Mouse (Mus musculus) ES-E14 (cell line): ENCODE measurements around the gene Tango2. TPM values are rescaled to one million over a fixed set of nuclear protein-coding genes. Genes with fewer than 3 reads are reported as not detected.
A peak's percentile ranks its signal among the peaks of the same experiment; 100 is the strongest.

ENCODE experiments used
- DNase-seq: peaks from one replicate; pipeline ENCODE4 v3.0.0-alpha.2; 2013; ENCODE audit warnings: low read depth, low spot score
- H3K27ac ChIP-seq: 2 replicates; pipeline ENCODE4 v1.5.1; 2012; ENCODE audit warnings: low read depth, mild to moderate bottlenecking, low read length, moderate library complexity, mixed read lengths; ENCODE audit not compliant: poor library complexity, insufficient read depth, severe bottlenecking
- H3K36me3 ChIP-seq: 2 replicates; pipeline ENCODE4 v1.6.1; 2012; ENCODE audit warnings: mild to moderate bottlenecking, low read length, moderate library complexity, mixed read lengths; ENCODE audit not compliant: control insufficient read depth, poor library complexity, insufficient read depth, severe bottlenecking
- H3K4me1 ChIP-seq, 2 experiments: fragments of 150-350 bp in 1 of 2; sonication (generic) in 1 of 2; 2 replicates each; pipeline ENCODE4 v1.6.1; 2012; ENCODE audit warnings: low read length in 2 of 2, mild to moderate bottlenecking in 1 of 2, mixed read lengths in 1 of 2; ENCODE audit not compliant: control insufficient read depth in 2 of 2, insufficient read depth in 2 of 2, poor library complexity in 1 of 2
- H3K4me3 ChIP-seq, 2 experiments: fragments of 150-350 bp in 1 of 2; sonication (generic) in 1 of 2; 2 replicates each; pipeline ENCODE4 v1.5.1; 2012; ENCODE audit warnings: low read length in 2 of 2, low read depth in 1 of 2, mild to moderate bottlenecking in 1 of 2, mixed read lengths in 1 of 2; ENCODE audit not compliant: insufficient read depth in 1 of 2, poor library complexity in 1 of 2, severe bottlenecking in 1 of 2
- H3K9ac ChIP-seq: 2 replicates; pipeline ENCODE4 v1.6.1; 2012; ENCODE audit warnings: low read depth, mild to moderate bottlenecking, low read length, mixed read lengths; ENCODE audit not compliant: poor library complexity, insufficient read depth, severe bottlenecking
- H3K9me3 ChIP-seq: fragments of 150-350 bp; sonication (generic); 2 replicates; pipeline ENCODE4 v1.6.1; 2012; ENCODE audit warnings: low read depth, mild to moderate bottlenecking, low read length; ENCODE audit not compliant: control insufficient read depth, insufficient read depth
- CHD2 ChIP-seq: IDR thresholded peaks from 2 replicates; pipeline ENCODE4 v1.6.1; 2014; ENCODE audit warnings: mild to moderate bottlenecking, low read depth, low read length, inconsistent platforms
- HCFC1 ChIP-seq: IDR thresholded peaks from 2 replicates; pipeline ENCODE4 v1.6.1; 2012; ENCODE audit warnings: low read length, inconsistent platforms, borderline replicate concordance; ENCODE audit not compliant: insufficient read depth
- MAFK ChIP-seq: IDR thresholded peaks from 2 replicates; pipeline ENCODE4 v1.6.1; 2014; ENCODE audit warnings: mild to moderate bottlenecking, low read depth, low read length, inconsistent platforms; ENCODE audit not compliant: insufficient read depth
- ZC3H11A ChIP-seq: IDR thresholded peaks from 2 replicates; pipeline ENCODE4 v1.6.1; 2012; ENCODE audit warnings: low read depth, mild to moderate bottlenecking, inconsistent platforms, low read length, borderline replicate concordance
- ZNF384 ChIP-seq: IDR thresholded peaks from 2 replicates; pipeline ENCODE4 v1.6.1; 2012; ENCODE audit warnings: low read depth, low read length, inconsistent platforms
- in situ Hi-C, 2 experiments: fragments of 600-800 bp; cut with MboI; formaldehyde crosslinking; loops; one replicate each; pipeline ENCODE4 v1.15.1; 2025; ENCODE audit warnings: low sequenced_read_pairs in 2 of 2, inconsistent platforms in 1 of 2; ENCODE audit not compliant: unreplicated experiment in 2 of 2
- total RNA-seq: library from RNA; depleted of rRNA; stranded (reverse); fragments of 300-350 nt; gene quantifications from 2 replicates; pipeline ENCODE4 v1.2.3, GENCODE M21; 2012; rRNA removed

Tango2 gene
- total RNA-seq, 1 experiment, result 10.0 TPM

GRCm38 (mm10) chr16:18252736-18253135 lies 95.2 kb downstream of the Tango2 start:
- Histone ChIP-seq H3K9ac (no peak overlapping the region), H3K36me3 (peaks cover 47% of the 10 kb centered on the region), H3K4me3 (no peak overlapping the region), H3K27ac (no peak overlapping the region), H3K4me1 (peaks cover 3 to 8% of the 10 kb centered on the region in 2 experiments; a peak in 3 of 4 replicates), H3K9me3 (no peaks in the 10 kb centered on the region)
- in situ Hi-C loops, result no loop called here
- no peak for DNase-seq
- no peak for TF ChIP-seq HCFC1
- TF ChIP-seq MAFK, result no peak
- TF ChIP-seq CHD2, result no peak
- TF ChIP-seq ZNF384, result no peak
- TF ChIP-seq ZC3H11A, result no peak

GRCm38 (mm10) chr16:18250828-18251790 lies 96.8 kb downstream of the Tango2 start:
- Histone ChIP-seq H3K36me3 (peaks cover 44% of the 10 kb centered on the region), H3K9ac (peak overlapping the region; percentile 21; the same call in 1 of the 2 replicates), H3K4me3 (no peak overlapping the region), H3K27ac (0 out of 2 replicates have a peak overlapping the region, but pooled peaks have one; percentile 7), H3K9me3 (no peaks in the 10 kb centered on the region), H3K4me1 (peaks cover 3 to 12% of the 10 kb centered on the region in 2 experiments)
- TF ChIP-seq HCFC1 (no peak), MAFK (no peak), ZC3H11A (no peak), CHD2 (no peak)
- in situ Hi-C loops, result no loop called here
- DNase-seq, result no peak

Other genes starting within 250 kb of the Tango2 start
- gene Rtn4r, start 220.5 kb downstream of the Tango2 start, total RNA-seq, result 0.22 and 0.48 TPM in 2 replicates
- gene Ccdc188, start 130.2 kb downstream of the Tango2 start, total RNA-seq, result not detected in 2 replicates
- gene Zdhhc8, start 113.0 kb downstream of the Tango2 start, total RNA-seq, result 16.2 and 17.0 TPM in 2 replicates
- gene Trmt2a, start 99.4 kb downstream of the Tango2 start, total RNA-seq, result 99.3 and 102 TPM in 2 replicates
- 302 and 410 TPM in 2 replicates for gene Ranbp1, start 99.4 kb downstream of the Tango2 start, total RNA-seq
- gene Gm49776, start 89.8 kb downstream of the Tango2 start, total RNA-seq, result 0.63 and 1.7 TPM in 2 replicates
- gene Dgcr8, start 58.9 kb downstream of the Tango2 start, total RNA-seq, result 65.7 and 84.1 TPM in 2 replicates
- 48.0 and 60.1 TPM in 2 replicates for gene Arvcf, start 79 bp upstream of the Tango2 start, total RNA-seq
- gene Txnrd2, start 78.3 kb upstream of the Tango2 start, total RNA-seq, result 7.9 and 8.4 TPM in 2 replicates
- 40.1 and 41.0 TPM in 2 replicates for gene Comt, start 78.7 kb upstream of the Tango2 start, total RNA-seq
- 10.9 and 13.7 TPM in 2 replicates for gene Gnb1l, start 150.6 kb upstream of the Tango2 start, total RNA-seq
- 6.7 and 8.5 TPM in 2 replicates for gene Rtl10, start 150.8 kb upstream of the Tango2 start, total RNA-seq
- 0.11 and 0.27 TPM in 2 replicates for gene Tbx1, start 242.6 kb upstream of the Tango2 start, total RNA-seq